Mouse (Mus musculus): ENCODE results near the gene Ulk1. TPM values are rescaled to one million over a fixed set of nuclear protein-coding genes. Genes with fewer than 3 reads are reported as not detected.

Ulk1 gene
- total and polyA plus RNA-seq, 3 experiments, result 4.9 to 23.0 TPM; not detected in 1

GRCm38 (mm10) chr5:110808061-110808631 is 1.8 kb downstream of the Ulk1 start (continued):
- TF ChIP-seq RAD21 (IDR thresholded peaks at IDR 0.05; ENCODE audit: low read depth, low read length) (no peak), MAX (IDR thresholded peaks at IDR 0.05; ENCODE audit: low read length) (peak; percentile 46; the same call in 1 of the 2 replicates)

DNA sequence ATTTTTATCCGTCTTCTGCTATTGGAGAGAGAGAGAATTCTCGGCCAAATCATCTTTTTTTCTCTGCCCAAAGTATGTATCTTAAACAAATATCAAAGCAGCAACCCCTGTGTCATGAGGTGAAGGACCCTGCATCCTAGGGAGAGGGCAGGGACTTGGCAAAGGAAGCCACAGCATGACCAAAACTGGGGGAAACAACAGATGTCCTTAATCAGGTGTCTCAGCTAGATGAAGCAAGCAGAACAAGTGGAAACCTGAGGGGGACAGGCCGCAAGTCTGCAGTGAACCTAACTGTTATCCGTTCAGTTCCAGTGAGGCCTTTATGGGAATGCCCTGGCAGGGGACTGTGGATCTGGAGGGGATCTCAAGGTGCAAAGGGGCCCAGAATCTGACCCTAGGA is 2.4 kb downstream of the Ulk1 start:
- Histone ChIP-seq H3K9ac (ENCODE audit: control insufficient read depth, low read depth, low read length, poor library complexity, severe bottlenecking) (peak overlapping the region; percentile 69), H3K27ac (ENCODE audit: control insufficient read depth, low read depth, low read length) (peak overlapping the region; percentile 49), H3K4me1 (ENCODE audit: control insufficient read depth in 1 of 2, insufficient read depth in 2 of 2, low read length in 2 of 2) (peaks cover 14 to 34% of the 10 kb centered on the region in 2 experiments), H3K4me3 (ENCODE audit: control insufficient read depth in 1 of 2, insufficient read depth in 1 of 2, low read depth in 2 of 2, low read length in 2 of 2) (peak overlapping the region in 1 of 2 experiments; percentile 87; a peak in 2 of 4 replicates), H3K79me2 (ENCODE audit: control insufficient read depth, insufficient read depth, low read length, poor library complexity) (peaks cover 8% of the 10 kb centered on the region), H3K27me3 (ENCODE audit: control insufficient read depth in 1 of 2, insufficient read depth in 2 of 2, low read length in 2 of 2) (no peaks in the 10 kb centered on the region), H3K9me3 (replicated peaks; ENCODE audit: insufficient read depth, low read length) (no peaks in the 10 kb centered on the region), H3K36me3 (ENCODE audit: control insufficient read depth in 1 of 2, insufficient read depth in 2 of 2, low read length in 2 of 2) (peaks cover 0 to 30% of the 10 kb centered on the region in 2 experiments; a peak in 2 of 4 replicates)
- no peak for DNase-seq (ENCODE audit: low read depth, low spot score)
- TF ChIP-seq MAX (IDR thresholded peaks at IDR 0.05; ENCODE audit: low read length) (no peak), MAFK (IDR thresholded peaks at IDR 0.05; ENCODE audit: borderline replicate concordance, low read depth, low read length) (no peak), JUND (IDR thresholded peaks at IDR 0.05; ENCODE audit: low read depth, low read length) (no peak), MYB (IDR thresholded peaks at IDR 0.05; ENCODE audit: low read depth, low read length) (no peak), ZNF384 (IDR thresholded peaks at IDR 0.05; ENCODE audit: low read depth, low read length) (no peak), RAD21 (IDR thresholded peaks at IDR 0.05; ENCODE audit: low read depth, low read length) (no peak), NRF1 (IDR thresholded peaks at IDR 0.05; ENCODE audit: insufficient read depth, low read depth, low read length, poor library complexity, severe bottlenecking) (no peak), ZMIZ1 (IDR thresholded peaks at IDR 0.05; ENCODE audit: low read depth, low read length) (no peak), GATA1 (IDR thresholded peaks at IDR 0.05; ENCODE audit: low read depth, low read length) (no peak), USF2 (IDR thresholded peaks at IDR 0.05; ENCODE audit: borderline replicate concordance in 1 of 2, insufficient read depth in 1 of 2, low read depth in 1 of 2, low read length in 2 of 2) (no peak), CTCF (IDR thresholded peaks at IDR 0.05 in 2 of 3, conservative IDR thresholded peaks at IDR 0.05 in 1 of 3; ENCODE audit: control insufficient read depth in 1 of 3, insufficient read depth in 1 of 3, low read depth in 2 of 3, low read length in 3 of 3, poor library complexity in 1 of 3, severe bottlenecking in 1 of 3) (no peak), SIN3A (IDR thresholded peaks at IDR 0.05; ENCODE audit: low read length) (no peak)

DNA sequence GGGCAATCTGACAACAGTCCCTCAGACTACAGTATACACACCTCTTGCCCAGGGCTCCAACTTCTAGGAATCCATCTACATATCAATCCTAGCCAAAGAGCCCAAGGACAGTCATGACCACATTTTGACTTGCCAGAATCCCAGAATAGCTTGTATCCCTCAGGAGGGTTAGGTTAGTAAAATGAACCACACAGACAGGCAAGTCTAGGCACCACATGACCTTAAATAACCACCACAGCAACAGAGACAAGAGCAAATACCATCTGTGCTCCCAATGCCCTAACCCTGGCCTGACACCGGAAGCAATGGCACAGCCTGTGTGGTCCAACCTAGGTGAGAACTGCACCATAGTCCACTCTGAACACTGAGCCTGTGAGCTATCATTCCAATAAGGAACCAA is 3.2 kb downstream of the Ulk1 start:
- H3K4me1 ChIP-seq (ENCODE audit: control insufficient read depth in 1 of 2, insufficient read depth in 2 of 2, low read length in 2 of 2), result peaks cover 16 to 37% of the 10 kb centered on the region in 2 experiments
- peaks cover 8% of the 10 kb centered on the region for H3K79me2 ChIP-seq (ENCODE audit: control insufficient read depth, insufficient read depth, low read length, poor library complexity)
- TF ChIP-seq MAX (IDR thresholded peaks at IDR 0.05; ENCODE audit: low read length), result no peak
- TF ChIP-seq POLR2AphosphoS5 (IDR thresholded peaks at IDR 0.05; ENCODE audit: borderline replicate concordance, low read depth, low read length), result no peak
- TF ChIP-seq POLR2A (IDR thresholded peaks at IDR 0.05; ENCODE audit: control insufficient read depth in 1 of 2, insufficient read depth in 1 of 2, low read depth in 1 of 2, low read length in 2 of 2, poor library complexity in 1 of 2), result no peak
- no peak for TF ChIP-seq RCOR1 (IDR thresholded peaks at IDR 0.05; ENCODE audit: low read depth, low read length)
- no peak for TF ChIP-seq EP300 (IDR thresholded peaks at IDR 0.05; ENCODE audit: low read depth in 1 of 2, low read length in 2 of 2)
- no peak for TF ChIP-seq MAFK (IDR thresholded peaks at IDR 0.05; ENCODE audit: borderline replicate concordance, low read depth, low read length)
- no peak for TF ChIP-seq ELF1 (IDR thresholded peaks at IDR 0.05; ENCODE audit: low read depth, low read length)
- no peak for TF ChIP-seq KAT2A (conservative IDR thresholded peaks at IDR 0.05; ENCODE audit: low read depth, low read length)
- no peak for TF ChIP-seq USF2 (IDR thresholded peaks at IDR 0.05; ENCODE audit: borderline replicate concordance in 1 of 2, insufficient read depth in 1 of 2, low read depth in 1 of 2, low read length in 2 of 2)
- no peak for TF ChIP-seq TCF12 (IDR thresholded peaks at IDR 0.05; ENCODE audit: low read depth, low read length)
- TF ChIP-seq MAZ (IDR thresholded peaks at IDR 0.05; ENCODE audit: low read depth, low read length), result no peak
- TF ChIP-seq POLR2AphosphoS2 (IDR thresholded peaks at IDR 0.05; ENCODE audit: low read length), result no peak
- no peak for TF ChIP-seq SMC3 (IDR thresholded peaks at IDR 0.05; ENCODE audit: low read depth, low read length)
- no peak for TF ChIP-seq BHLHE40 (IDR thresholded peaks at IDR 0.05; ENCODE audit: borderline replicate concordance, low read depth, low read length)
- TF ChIP-seq MEF2A (IDR thresholded peaks at IDR 0.05; ENCODE audit: extremely low read depth, insufficient replicate concordance, low read depth, low read length, poor library complexity, severe bottlenecking), result no peak
- no peak overlapping the region for H3K4me3 ChIP-seq (ENCODE audit: control insufficient read depth in 1 of 2, insufficient read depth in 1 of 2, low read depth in 2 of 2, low read length in 2 of 2)
- no peak for DNase-seq (ENCODE audit: low read depth, low spot score)
- no peak overlapping the region for H3K9ac ChIP-seq (ENCODE audit: control insufficient read depth, low read depth, low read length, poor library complexity, severe bottlenecking)
- no peak overlapping the region for H3K27ac ChIP-seq (ENCODE audit: control insufficient read depth, low read depth, low read length)
- no peaks in the 10 kb centered on the region for H3K9me3 ChIP-seq (replicated peaks; ENCODE audit: insufficient read depth, low read length)
- no peaks in the 10 kb centered on the region for H3K27me3 ChIP-seq (ENCODE audit: control insufficient read depth in 1 of 2, insufficient read depth in 2 of 2, low read length in 2 of 2)
- H3K36me3 ChIP-seq (ENCODE audit: control insufficient read depth in 1 of 2, insufficient read depth in 2 of 2, low read length in 2 of 2), result peaks cover 0 to 33% of the 10 kb centered on the region in 2 experiments; a peak in 2 of 4 replicates
